Mouse (Mus musculus) kidney, embryonic 16.5 days (tissue): Measurements from ENCODE around the gene Klhl29. TPM values are rescaled to one million over a fixed set of nuclear protein-coding genes. Genes with fewer than 3 reads are reported as not detected.

ENCODE experiments used
- ATAC-seq: fragments of 200-750 bp; cut with Nextera tagmentation; 2 replicates; pipeline ENCODE4 v1.8.0; 2017; ENCODE audit warnings: moderate TSS enrichment; ENCODE audit not compliant: low FRiP score, low TSS enrichment
- H3K27ac ChIP-seq: fragments of 300-500 bp; sonication (generic); 2 replicates; pipeline ENCODE4 v1.5.1; 2014; ENCODE audit warnings: low read length
- H3K27me3 ChIP-seq: fragments of 300-500 bp; sonication (generic); 2 replicates; pipeline ENCODE4 v1.6.1; 2014; ENCODE audit warnings: low read length, control low read depth, mixed read lengths; ENCODE audit not compliant: insufficient read depth
- H3K36me3 ChIP-seq: fragments of 300-500 bp; sonication (generic); 2 replicates; pipeline ENCODE4 v1.6.1; 2014; ENCODE audit warnings: low read length, control low read depth, mixed read lengths; ENCODE audit not compliant: insufficient read depth
- H3K4me1 ChIP-seq: fragments of 300-500 bp; sonication (generic); 2 replicates; pipeline ENCODE4 v1.6.1; 2014; ENCODE audit warnings: low read length, control low read depth, mixed read lengths; ENCODE audit not compliant: insufficient read depth
- H3K4me2 ChIP-seq: fragments of 300-500 bp; sonication (generic); replicated peaks from 2 replicates; pipeline ENCODE4 v1.6.1; 2014; ENCODE audit warnings: low read depth, low read length
- H3K4me3 ChIP-seq: fragments of 300-500 bp; sonication (generic); 2 replicates; pipeline ENCODE4 v1.5.1; 2014; ENCODE audit warnings: mild to moderate bottlenecking, low read length
- H3K9ac ChIP-seq: fragments of 300-500 bp; sonication (generic); replicated peaks from 2 replicates; pipeline ENCODE4 v1.6.1; 2014; ENCODE audit warnings: low read length
- H3K9me3 ChIP-seq: fragments of 300-500 bp; sonication (generic); 2 replicates; pipeline ENCODE4 v1.6.1; 2016; ENCODE audit warnings: low read length, control low read depth
- WGBS: fragments of 180-500 bp; shearing (Covaris S2); extraction: QIAGEN DNeasy Blood & Tissue Kit; methylation state at CpG from one replicate; pipeline ENCODE4 v1.1.7; 2014; 5-methylcytosine and 5-hydroxymethylcytosine counted together
- polyA plus RNA-seq: library from polyadenylated mRNA; unstranded; fragments of >200 nt; fragmentation: Nextera tagmentation; extraction: Ambion mirVana; gene quantifications from 2 replicates; pipeline ENCODE4 v1.2.1, GENCODE M21; 2015

The Klhl29 gene
- polyA plus RNA-seq, 1 experiment from 2014 or later: 0.51 TPM

DNA sequence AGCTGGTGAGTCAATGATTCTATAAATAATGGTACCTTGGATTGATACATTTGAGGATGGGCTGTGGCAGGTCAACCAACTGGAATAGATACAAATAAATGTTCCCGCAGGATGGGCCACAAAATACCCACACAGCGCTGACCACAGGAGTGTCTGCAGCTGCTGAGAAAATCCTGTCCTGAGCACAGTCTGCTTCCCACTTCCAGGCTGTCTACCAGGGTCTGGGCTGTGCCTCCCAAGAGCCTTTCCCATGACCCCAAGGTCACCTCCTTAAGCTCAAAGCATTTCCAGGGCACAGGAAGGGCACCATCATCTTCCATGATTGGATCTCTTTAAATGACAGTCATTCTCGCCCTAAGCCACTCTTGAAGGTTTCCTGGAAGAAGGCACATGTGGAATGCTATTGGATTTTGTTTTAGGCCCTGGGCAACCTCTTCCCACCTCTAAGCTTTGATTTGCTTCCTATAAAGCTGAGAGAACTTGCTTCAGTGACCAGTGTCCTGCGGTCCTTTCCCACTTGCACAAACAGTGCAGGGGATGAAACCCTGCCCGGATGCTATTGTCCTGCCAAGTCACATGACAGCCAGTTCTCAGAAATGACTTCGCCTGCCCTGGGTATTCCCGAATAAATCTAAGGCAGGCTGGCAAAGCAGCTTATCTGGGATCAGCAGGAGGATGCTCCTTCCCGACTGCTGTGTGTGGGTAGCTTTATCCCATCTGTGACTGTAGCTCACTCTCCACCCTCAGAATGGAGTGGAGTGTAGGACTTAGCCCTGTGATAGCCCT lies 38.4 kb downstream of the Klhl29 start:
- 29% methylated on average over 8 of the region's 8 CpGs for WGBS
- peaks cover 15% of the 10 kb centered on the region; the same call in 1 of the 2 replicates for H3K4me1 ChIP-seq
- no peak overlapping the region for H3K4me3 ChIP-seq
- H3K4me2 ChIP-seq: no peak overlapping the region
- H3K27ac ChIP-seq: no peak overlapping the region
- H3K9ac ChIP-seq: no peak overlapping the region
- H3K27me3 ChIP-seq: no peaks in the 10 kb centered on the region
- H3K36me3 ChIP-seq: no peaks in the 10 kb centered on the region
- peak; percentile 46; the same call in 1 of the 2 replicates for ATAC-seq
- H3K9me3 ChIP-seq: no peaks in the 10 kb centered on the region

DNA sequence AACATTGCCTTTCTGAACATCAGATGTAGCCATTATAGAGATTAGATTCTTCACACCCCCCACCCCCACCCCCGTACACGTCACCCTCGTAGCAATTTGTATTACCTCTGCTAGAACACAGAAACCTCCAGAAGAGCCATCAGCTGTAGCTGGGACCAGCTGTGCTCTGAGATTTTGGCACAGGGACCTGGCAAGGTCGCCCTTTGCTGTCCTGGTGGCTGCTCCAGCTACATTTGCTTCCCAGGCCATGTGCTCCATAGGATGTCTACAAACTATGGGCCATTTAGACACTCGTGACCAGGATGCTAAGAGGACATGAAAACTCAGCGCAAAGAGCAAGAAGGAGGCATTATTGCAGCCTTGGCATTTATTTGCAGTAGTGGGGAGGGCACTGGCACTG lies 39.2 kb downstream of the Klhl29 start:
- no peak overlapping the region for H3K9ac ChIP-seq
- no peak for ATAC-seq
- no peaks in the 10 kb centered on the region for H3K9me3 ChIP-seq
- H3K4me2 ChIP-seq: no peak overlapping the region
- H3K36me3 ChIP-seq: no peaks in the 10 kb centered on the region
- H3K4me1 ChIP-seq: peaks cover 23% of the 10 kb centered on the region
- no peak overlapping the region for H3K27ac ChIP-seq
- WGBS: 70% methylated on average over 6 of the region's 6 CpGs
- no peak overlapping the region for H3K4me3 ChIP-seq
- H3K27me3 ChIP-seq: no peaks in the 10 kb centered on the region

DNA sequence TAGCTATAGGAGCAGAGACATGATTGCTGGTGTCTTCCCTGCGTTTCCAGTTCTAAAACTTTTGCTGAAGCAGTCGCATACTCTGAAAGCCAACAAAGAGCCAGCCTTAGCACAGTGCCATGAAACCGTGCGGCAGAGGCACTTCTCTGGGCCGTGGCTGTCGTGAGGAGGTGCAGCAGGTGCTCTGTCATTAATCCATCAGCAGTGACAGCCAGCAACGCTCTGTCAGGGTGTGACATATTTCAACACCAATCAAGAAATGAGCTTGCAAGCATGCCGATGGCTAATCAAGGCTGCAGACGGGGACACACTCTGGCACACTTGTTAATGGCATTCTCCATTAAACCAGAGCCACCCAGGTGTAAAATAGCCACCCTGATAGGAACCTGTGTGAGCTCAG lies 40.5 kb downstream of the Klhl29 start:
- no peak for ATAC-seq
- no peaks in the 10 kb centered on the region for H3K36me3 ChIP-seq
- no peak overlapping the region for H3K27ac ChIP-seq
- no peak overlapping the region for H3K9ac ChIP-seq
- H3K4me3 ChIP-seq: no peak overlapping the region
- no peaks in the 10 kb centered on the region for H3K27me3 ChIP-seq
- 51% methylated on average over 9 of the region's 9 CpGs for WGBS
- H3K9me3 ChIP-seq: no peaks in the 10 kb centered on the region
- H3K4me2 ChIP-seq: no peak overlapping the region
- peaks cover 28% of the 10 kb centered on the region for H3K4me1 ChIP-seq

DNA sequence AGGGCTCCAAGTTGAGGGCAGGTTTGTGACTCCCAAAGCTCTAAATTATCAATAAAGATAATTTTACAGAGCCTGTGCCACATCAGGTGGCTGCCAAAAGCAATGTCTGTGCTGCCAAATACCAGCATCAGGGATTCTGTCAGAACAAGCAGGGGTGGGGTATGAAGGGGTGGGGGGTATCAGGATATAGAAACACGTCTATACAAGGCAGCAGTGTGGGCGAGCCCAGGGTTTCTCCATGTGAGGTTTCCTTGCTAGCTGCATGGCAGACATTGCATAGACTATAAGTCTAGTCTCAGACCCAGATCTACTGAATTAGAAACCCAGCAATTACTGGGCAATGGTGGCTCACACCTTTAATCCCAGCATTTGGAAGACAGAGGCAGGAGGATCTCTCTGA lies 41.3 kb downstream of the Klhl29 start:
- Histone ChIP-seq H3K36me3 (no peaks in the 10 kb centered on the region), H3K27me3 (no peaks in the 10 kb centered on the region), H3K9me3 (no peaks in the 10 kb centered on the region), H3K4me1 (peaks cover 28% of the 10 kb centered on the region), H3K27ac (no peak overlapping the region), H3K9ac (no peak overlapping the region), H3K4me3 (no peak overlapping the region), H3K4me2 (no peak overlapping the region)
- ATAC-seq: no peak
- 85% methylated on average over 2 of the region's 2 CpGs for WGBS

DNA sequence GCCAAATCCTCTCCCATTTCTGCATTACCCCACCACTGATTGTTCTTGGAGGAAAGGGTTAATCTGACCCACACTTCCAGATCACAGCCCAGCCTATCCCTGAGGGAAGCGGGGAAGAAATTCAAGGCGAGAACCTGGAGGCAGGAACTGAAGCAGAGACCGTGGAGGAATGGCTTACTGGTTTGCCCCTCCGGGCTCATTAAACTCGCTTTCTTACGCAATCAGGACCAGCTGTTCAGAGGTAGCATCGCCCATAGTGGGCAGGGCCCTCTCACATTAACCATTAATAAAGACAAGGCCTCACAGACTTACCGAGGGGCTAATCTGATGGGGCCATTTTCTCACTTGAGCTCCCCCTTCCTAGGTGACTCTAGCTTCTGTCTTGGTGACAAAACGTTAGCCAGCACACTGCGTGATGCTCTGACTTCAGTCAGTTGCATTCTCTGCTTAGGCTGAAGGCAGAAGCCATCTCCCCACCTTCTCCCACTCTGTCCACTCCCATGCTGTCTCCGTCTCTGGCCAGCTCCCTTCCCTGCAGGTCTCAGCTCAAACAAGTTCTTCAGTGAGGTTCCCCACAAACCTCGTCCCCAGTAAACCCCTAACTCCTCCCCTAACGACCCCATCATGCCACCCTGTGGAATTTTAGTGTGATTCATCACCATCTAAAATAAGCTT lies 43.5 kb downstream of the Klhl29 start:
- H3K4me2 ChIP-seq: peak overlapping the region; percentile 5
- ATAC-seq: peak; percentile 85
- 27% methylated on average over 13 of the region's 13 CpGs for WGBS

DNA sequence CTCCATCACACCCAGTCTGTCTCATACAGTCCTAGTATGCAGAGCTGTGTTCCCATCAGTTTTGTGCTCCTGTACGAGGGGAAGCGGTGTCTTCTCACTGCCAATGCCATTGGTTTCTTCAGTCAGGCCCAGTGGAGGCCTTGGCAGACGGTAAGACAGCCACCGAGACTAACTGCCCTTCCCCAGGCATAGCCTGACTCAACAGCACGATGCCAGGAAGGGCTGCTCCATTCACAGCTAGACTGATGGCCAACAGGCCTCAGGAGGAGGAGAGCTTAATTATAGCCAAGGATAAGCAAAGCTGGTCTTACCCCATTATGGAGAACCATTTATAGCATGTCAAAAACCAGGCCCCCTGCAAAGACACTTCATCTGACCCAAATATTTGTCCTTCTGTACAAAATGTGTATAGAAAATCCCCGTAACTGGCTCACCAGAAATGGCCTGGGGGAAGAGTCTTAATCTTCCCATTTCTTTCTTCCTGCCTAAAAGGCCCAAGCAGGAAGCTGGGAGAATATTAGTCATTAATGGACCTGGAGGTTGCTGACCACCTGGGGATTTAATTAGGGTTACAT lies 44.9 kb downstream of the Klhl29 start:
- H3K4me2 ChIP-seq: no peak overlapping the region
- peaks cover 28% of the 10 kb centered on the region for H3K4me1 ChIP-seq
- no peaks in the 10 kb centered on the region for H3K9me3 ChIP-seq
- no peak overlapping the region for H3K27ac ChIP-seq
- WGBS: 80% methylated on average over 6 of the region's 6 CpGs
- no peak overlapping the region for H3K9ac ChIP-seq
- no peaks in the 10 kb centered on the region for H3K36me3 ChIP-seq
- ATAC-seq: no peak
- H3K27me3 ChIP-seq: no peaks in the 10 kb centered on the region
- no peak overlapping the region for H3K4me3 ChIP-seq

More for the DNA sequence above, 43.5 kb downstream of the Klhl29 start:
- Histone ChIP-seq H3K27ac (0 out of 2 replicates have a peak overlapping the region, but pooled peaks have one; percentile 12), H3K9me3 (no peaks in the 10 kb centered on the region), H3K36me3 (no peaks in the 10 kb centered on the region), H3K9ac (no peak overlapping the region), H3K27me3 (no peaks in the 10 kb centered on the region), H3K4me3 (no peak overlapping the region), H3K4me1 (peaks cover 28% of the 10 kb centered on the region)

DNA sequence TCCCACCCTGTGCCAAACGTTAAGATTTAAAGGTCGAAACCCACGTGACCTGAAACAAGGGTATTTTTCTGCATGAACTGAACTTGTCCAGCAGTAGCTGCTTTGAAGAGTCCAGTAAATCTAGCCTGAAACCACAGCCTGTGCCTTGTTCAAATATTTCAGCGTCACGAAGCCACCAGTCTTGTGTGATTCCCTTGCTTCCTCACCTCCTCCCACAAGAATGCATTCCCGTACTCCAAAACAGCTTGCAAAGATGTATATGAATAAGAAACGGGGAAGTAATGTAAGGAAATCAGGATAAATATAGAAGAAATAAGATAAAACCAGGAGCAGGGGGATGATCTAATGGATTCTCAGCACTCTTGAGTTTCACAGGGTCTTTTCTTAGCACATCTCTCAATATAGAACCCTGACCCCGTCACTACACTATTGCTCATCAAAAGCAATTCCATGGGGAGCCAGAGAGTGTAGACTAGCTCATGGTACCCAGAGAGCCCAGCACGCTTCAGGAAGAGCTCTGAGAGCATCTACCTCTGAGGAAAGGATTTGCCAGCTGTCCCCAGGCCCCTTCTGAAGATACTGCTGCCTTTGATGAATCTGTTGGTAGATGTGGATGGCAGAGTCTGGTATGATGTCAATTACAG lies 52.9 kb downstream of the Klhl29 start:
- H3K9me3 ChIP-seq: no peaks in the 10 kb centered on the region
- 82% methylated on average over 9 of the region's 9 CpGs for WGBS
- no peak overlapping the region for H3K4me3 ChIP-seq
- H3K4me2 ChIP-seq: no peak overlapping the region
- peaks cover 6% of the 10 kb centered on the region for H3K4me1 ChIP-seq
- H3K27ac ChIP-seq: no peak overlapping the region
- no peaks in the 10 kb centered on the region for H3K36me3 ChIP-seq
- no peak for ATAC-seq
- H3K27me3 ChIP-seq: no peaks in the 10 kb centered on the region
- H3K9ac ChIP-seq: no peak overlapping the region

DNA sequence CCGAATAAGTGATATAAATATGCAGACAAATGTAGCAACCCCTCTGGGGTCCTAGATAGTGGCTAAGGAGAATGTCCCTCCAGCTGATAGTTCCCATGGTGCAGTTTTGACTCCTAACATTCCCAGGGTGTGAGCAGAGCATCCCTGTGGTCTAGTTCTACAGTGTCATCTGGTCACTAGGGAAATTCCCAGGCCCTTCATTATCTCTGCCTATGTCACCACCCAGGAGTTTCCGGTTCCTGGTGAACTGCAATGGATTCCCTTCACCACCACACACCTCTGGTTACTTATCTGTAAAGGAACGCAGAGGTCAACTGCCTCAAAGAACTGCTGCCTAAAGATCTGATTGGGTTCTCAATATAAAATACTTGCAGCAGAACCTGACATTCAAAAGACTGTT lies 54.5 kb downstream of the Klhl29 start:
- Histone ChIP-seq H3K27ac (no peak overlapping the region), H3K9me3 (no peaks in the 10 kb centered on the region), H3K9ac (no peak overlapping the region), H3K4me1 (peaks cover 6% of the 10 kb centered on the region), H3K4me3 (no peak overlapping the region), H3K4me2 (no peak overlapping the region), H3K36me3 (no peaks in the 10 kb centered on the region), H3K27me3 (no peaks in the 10 kb centered on the region)
- ATAC-seq: no peak
- WGBS: 90% methylated on average over 3 of the region's 3 CpGs

DNA sequence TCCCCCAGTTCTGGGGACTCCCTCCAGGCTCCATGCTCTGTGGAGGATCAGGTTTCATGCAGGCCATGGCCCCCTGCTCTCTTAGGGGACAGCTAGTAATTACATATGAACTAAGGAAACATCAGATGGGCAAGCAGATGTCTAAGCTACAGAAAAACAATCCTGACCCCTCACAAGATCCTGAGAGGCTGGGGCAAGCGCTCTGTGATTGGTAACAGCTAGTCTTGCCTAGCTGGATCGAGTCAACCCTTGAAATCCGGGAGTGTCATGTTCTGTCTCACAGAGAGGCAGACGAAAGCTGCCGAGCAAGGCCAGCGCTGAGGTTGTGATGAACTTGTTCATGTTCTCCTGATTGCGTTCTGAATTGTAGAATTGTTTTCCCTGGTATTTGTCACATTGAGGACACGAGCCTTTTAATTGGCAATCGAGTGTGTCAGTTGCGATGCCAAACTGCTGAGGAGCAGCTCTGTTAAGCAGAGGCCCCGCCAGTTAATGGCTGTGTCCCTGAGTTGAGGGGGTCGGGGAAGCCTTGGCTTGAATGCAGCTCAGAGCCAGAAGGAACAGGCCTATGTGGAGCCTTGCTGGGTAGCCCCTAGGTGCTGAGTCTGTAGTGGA lies 56.0 kb downstream of the Klhl29 start:
- Histone ChIP-seq H3K9ac (no peak overlapping the region), H3K4me1 (peaks cover 6% of the 10 kb centered on the region), H3K9me3 (no peaks in the 10 kb centered on the region), H3K4me2 (no peak overlapping the region), H3K36me3 (no peaks in the 10 kb centered on the region), H3K27me3 (no peaks in the 10 kb centered on the region), H3K27ac (no peak overlapping the region), H3K4me3 (no peak overlapping the region)
- ATAC-seq: peak; percentile 87; the same call in 1 of the 2 replicates
- WGBS: 11% methylated on average over 12 of the region's 12 CpGs
